Mouse (Mus musculus) retina, postnatal 7 days (tissue): Measurements from ENCODE around the gene Prcd.
"Not testable (repeated sequence)": the region's sequence is repeated elsewhere in the genome, so short reads cannot be mapped to it uniquely, and the experiment has no call there.

Source experiments
- DNase-seq: peaks from one replicate; pipeline ENCODE4 v3.0.0-alpha.2; 2012; ENCODE audit warnings: low read depth, low spot score

Prcd gene

DNA sequence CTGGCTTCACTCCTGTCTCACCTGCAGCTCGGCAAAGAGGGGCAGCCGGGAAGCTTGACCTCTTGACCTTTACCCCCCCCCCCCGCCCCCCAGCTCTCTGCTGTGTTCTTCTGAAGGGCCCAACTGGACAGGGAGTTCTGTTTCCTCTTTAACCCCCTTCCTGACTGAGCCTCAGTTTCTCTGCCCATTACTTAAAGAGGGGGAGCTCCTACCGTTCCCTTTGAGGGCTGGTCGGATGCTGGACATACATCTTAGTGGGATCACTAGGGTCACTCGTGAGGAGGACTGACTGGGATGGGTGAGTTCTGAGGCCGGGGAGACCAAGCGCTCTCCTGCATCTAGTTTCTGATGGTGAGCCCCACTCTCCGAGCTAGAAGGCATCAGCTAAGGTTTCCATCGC is at the start of gene Prcd:
TSS of gene Prcd (plus strand) at position 301 of the 400 bp plus-strand sequence.
- no peak for DNase-seq

DNA sequence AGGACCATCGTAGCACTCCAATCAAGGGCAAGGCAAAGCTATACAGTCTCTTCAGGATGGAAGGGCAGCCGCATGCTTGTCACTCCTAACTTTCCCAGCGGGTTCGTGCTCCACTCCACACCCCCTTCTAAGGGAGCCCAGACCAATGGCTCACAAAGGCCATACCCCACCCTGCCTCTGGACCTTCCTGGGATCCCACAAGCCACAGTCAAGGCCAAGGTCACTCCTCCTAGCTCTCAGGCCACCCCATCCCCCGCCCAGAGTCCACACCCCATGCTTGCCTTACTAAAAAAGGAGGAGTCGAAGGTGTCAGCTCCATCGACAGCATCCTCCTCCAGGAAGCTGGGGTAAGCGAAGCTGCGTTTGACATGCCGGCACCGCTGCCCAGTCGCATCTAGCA is 49.2 kb upstream of the Prcd start:
- no peak for DNase-seq

DNA sequence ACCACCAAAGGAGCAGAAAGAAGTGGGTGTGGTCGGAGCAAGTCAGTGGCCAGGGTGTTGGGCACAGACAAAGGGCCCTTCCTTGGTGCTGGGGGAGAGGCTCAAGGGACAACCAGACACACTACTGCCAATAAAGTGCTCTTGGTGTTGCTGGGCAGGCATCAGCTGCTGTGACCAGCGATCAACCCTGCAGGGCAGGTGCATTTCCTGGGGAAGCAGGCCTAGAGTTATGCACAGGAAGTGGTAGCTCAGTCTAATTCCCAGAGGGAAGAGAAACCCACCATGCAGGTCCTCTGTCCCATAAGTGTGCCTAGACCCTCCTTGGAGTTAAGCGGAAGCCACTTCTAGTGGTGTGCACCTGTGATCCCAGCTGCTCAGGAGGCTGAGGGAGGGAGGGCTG is 45.6 kb upstream of the Prcd start:
- DNase-seq = no peak

DNA sequence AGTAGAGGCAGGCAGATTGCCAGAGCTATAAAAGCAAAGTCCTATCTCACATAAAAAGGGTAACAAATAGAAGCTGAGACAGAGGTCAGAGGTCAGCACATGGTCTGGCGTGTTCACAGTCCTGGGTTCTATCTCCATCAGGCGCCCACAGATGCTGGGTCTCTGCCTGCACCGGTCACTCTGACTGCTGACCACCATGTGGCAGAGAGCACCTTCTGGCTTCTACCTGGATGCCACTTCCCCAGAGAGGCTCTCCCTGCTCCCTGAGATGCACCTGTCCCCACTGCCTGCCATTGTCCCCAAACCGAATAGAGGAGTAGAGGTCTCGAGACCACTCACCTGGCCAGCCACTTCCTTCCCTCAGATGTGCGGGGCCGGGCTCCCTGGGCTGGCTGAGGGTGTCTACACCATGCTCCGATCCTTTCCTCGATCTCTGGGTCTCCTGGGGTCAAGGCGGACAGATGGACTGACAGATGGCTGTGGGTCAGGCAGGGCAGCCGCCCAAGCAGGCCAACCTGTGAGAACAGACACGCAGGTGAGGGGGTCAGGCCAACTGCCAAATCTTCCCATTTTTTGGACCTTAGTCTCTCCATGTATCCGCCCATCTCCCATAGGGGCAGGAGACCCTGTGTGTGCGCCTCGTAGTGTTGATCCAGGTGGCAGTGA is 43.2 kb upstream of the Prcd start:
- no peak for DNase-seq

DNA sequence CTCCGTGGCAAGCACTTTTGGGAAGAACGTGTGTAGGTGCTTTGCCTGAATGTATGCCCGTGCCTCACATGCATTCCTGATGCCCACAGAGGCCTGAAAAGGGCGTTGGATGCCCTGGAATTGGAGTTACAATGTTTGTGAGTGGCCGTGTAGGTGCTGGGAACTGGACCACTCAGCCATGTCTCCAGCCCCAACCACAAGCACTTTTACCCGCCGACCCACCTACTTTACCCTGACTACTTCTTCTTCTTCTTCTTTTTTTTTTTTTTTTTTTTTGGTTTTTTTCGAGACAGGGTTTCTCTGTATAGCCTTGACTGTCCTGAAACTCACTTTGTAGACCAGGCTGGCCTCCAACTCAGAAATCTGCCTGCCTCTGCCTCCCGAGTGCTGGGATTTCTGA is 42.2 kb upstream of the Prcd start:
- DNase-seq = not testable (repeated sequence)

DNA sequence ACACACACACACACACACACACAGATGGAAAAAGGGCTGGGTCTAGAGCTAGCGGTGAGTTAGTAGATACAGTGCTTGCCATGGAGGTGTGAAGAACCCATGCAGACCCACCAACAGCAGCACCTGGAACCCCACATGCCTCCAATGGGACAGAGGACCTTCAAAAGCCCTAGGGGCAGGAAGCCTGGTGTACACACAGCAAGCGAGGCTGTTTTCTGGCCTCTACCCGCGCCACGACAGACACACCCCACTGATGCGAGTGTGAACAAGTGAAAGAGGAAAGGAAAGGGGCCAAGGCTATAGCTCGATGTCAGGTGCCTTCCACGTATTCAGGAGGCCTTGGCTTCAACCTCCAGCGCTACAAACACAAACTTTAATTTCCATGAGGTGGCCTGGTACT is 41.5 kb upstream of the Prcd start:
- no peak for DNase-seq

DNA sequence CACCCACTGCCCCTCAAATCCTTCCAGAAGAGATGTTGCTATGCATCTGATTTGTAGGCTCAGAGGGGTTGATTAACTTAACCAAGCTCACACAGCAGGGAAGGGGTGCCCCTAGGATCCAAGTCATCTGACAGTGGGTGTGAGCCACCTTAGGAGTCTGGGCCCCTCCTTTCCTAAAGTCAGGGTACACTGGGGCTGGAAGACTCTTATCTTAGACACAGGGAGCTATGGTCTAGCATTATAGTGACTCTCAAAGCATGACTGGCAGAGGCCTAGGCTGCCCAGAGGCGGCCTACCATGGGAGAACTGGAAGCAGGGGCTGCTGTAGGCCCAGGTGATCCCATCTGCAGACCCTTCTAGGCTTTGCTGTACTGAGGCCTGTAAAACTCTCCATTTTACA is 40.8 kb upstream of the Prcd start:
- DNase-seq = no peak

DNA sequence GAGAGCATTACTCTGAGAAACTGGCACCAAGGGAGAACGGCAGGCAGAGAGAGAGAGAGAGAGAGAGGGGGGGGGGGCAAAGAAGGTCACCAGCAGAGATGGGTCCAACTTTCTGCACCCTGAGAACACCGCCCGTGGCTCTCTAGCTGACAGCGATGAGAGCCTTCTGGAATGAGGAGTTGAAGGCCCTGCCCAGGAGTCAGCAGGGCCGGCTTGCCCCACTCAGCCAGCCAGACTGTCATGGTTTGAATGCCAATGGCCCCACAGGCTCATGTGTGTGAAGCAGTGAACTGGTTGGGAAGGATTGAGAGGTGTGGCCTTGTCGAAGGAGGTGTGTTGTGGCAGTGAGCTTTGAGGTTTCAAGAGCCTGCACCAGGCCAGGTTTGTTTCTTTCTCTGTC is 40.1 kb upstream of the Prcd start:
- no peak for DNase-seq

DNA sequence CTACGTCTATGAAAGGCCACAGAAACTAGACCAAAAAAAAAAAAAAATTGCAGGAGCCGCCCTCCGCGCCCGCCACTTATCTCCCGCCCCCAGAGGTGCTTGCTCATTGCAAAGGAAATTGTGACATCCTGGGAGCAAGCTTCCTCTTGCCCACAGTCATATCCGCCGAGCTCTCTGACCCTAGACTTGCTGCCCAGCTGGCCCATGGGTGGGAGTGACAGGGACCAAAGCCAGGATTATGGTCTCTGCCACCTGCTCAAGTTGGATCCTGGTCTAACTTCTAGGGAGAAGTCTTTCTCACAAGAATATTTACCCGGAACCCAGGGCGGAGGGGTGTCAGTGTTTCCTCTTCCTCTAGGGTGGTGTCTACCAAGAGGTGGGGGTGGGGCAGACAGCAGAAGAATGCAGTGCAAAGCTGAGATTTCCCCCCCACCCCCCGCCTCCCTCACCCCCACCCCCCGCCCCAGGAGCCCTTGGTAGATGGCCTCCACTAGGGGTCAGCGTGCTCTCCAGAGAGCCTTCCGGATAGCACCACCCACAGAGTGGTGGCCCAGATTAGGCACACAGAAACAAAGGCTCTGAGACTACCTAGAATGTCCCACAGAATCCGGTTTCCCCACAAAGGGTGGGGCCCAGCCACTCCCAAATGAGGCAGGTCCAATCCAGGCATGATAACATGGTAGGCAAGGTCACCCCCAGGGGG is 37.4 kb upstream of the Prcd start:
- DNase-seq = no peak

DNA sequence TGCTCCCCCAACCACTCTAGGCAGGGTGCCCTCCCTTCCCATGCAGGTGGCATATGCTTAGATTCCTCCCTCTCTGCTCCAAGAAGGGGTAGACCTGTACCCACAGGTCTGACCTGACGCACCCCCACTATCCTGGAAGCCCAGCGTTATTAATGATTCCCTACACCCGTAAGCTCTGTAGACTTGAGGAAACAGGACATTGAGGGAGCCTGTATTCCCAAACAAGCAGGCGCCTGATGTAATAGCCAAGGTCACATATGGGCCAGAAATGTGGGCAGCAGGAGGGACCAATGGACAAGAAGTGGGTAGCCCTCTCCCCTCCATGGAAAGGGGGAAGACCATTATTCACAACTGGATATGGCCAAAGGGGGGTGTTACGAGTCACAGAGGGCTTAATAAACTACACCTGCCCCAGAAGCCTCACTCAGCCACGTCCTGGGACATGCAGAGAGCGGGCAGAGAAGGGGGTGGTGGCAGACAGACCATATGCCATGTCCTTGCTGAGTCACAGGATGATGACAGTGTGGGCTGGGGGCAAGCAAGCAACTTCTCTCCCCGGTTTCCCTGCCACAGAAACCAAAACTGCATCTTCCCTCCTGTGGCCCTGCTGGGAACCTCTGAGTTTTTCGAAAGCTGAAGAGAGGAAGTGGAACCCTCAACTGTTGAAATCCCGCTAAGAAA is 36.8 kb upstream of the Prcd start:
- DNase-seq = no peak

DNA sequence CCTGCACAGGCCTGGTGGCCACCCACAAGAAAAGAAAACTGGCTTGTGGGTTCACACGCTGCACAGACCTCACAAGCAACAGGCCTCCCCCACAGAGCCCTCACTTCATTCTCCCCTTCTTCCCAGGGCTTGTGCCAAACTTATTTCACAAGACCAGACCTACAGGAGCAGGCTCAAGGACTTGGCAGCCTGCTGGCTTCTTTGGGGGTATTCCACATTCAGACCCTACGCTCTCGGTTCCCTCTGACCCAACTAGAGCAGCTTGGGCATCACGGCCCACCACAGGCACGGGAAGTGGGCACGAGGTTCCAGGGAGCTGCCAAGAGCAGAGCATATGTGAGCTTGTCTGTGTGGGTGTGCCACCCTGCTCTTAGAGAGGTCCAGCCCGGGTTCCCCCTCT is 35.7 kb upstream of the Prcd start:
- DNase-seq = no peak

DNA sequence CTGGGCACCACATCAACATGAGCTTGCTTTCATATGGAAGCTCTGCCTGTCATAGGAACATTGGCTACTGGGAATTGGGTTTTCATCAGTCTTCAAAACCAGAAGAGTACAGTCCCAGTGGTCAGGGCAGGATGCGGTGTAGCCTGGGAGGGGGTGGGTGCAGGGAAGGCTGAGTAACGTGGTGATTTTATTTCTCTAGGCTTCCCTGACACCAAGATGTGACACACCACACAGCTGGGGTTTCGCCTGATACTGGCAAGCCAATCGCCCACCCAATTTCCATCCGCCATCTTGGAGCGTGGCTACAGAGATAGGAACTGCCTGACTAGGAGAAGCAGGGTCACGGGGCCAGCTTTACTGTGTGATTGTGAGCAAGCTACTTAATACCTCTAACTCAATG is 34.7 kb upstream of the Prcd start:
- DNase-seq = no peak

DNA sequence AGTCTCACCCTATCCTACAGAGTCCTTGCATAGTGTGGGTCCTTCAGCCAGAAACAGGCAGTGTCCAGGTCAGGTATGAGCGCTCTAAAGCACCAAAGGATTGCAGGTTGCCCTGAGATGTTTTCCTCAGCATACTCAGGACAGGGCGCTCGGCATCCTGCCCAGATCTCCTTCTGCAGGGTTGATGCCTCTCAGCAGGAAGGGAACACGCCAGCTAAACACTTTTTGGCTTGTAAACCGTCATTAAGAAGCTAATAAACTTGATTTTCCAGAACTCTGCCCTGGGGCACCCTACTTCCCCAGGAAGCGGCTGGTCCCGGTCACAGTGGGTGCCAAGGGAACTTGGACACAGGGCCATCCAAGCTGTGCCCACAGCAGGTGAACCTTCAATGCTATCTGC is 34.2 kb upstream of the Prcd start:
- DNase-seq = no peak

DNA sequence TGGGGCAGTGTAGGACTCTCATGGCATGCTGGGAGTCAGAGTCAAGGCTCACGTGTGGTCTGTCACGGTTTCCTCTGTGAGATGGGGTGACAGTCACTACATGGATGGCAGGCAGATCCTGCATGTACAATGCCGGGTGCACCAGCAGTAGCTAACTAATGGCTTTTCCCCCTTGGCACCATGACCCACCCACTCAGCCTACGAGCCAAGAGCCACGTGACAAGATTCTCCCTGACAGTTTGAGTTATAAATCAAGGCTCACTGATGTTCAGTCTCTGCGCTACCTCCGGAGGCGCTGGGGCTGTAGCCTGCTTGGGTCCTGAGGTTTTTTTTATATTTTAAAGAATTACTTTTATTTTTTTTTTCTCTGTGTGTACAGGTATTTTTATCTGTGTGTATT is 33.8 kb upstream of the Prcd start:
- DNase-seq = no peak

DNA sequence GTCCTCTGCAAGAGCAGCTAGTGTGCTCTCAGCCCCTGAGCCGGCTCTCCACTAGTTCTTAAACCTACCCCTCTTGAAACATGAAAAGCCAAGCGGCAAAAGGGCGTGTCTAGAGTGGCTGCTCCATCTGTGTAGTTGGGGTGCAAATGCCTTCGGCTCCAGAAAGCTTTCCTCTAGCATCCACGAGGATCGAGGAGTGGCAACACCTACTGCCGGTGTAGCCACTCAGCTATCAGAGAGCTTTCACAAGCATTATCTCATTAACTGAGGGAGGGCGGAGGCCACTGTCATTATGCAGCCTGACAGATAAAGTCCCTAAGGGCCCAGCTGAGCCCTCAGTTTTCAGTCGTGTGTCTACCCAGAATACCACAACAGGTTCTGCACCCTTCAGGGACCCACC is 33.3 kb upstream of the Prcd start:
- no peak for DNase-seq

DNA sequence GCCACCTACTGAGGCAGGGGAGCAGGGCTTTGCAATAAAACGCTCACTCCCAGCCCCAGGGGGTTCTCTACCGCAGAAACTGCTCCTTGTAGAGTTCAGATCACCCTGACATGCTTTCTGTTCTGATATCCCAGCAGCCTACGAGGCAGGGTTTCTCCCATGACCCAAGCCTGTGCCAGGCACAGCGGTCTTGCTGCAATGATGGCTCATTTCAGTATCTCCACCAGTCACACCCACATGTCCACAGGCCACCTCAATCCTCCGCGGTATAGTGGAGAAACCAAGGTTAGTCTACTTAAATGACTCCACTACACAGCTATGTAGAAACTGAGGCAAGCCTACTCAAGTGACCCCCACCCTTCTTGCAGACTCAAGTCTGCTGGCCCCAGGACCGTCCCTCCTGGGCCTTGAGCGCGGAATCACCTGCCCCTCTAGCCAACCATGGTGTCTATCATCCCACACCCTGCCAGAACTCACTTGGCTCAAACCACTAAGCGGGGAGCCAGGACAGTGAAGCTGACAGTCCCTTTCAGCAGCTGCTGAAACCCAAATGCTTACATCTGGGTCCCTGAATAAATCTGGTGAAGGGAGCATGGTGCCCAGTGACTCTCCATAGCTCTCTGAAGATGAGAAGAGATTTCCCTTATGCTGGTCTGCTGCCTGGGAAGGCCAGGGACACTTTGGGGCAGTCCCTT is 32.6 kb upstream of the Prcd start:
- no peak for DNase-seq

DNA sequence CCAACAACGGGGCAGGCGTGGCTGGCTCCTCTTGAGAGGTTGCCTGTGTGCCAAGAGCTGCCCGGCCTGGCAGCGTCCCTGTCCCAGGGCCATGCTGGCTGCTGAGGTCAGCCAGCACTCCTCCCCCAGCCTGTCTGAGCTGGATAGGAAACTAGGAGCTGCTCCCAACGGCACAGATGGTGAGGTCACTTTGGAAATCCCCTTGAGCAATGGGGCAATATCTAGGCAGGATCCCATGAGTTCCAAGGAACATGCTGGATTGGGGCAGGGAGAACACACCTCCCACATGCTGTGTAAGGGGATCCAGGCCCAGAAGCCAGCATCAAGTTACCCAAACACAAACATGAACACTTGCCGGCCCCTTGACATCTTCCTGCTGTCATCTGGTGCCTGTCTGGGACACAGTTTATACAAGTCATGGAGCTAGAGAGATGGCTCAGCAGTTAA is 32.1 kb upstream of the Prcd start:
- DNase-seq = no peak

DNA sequence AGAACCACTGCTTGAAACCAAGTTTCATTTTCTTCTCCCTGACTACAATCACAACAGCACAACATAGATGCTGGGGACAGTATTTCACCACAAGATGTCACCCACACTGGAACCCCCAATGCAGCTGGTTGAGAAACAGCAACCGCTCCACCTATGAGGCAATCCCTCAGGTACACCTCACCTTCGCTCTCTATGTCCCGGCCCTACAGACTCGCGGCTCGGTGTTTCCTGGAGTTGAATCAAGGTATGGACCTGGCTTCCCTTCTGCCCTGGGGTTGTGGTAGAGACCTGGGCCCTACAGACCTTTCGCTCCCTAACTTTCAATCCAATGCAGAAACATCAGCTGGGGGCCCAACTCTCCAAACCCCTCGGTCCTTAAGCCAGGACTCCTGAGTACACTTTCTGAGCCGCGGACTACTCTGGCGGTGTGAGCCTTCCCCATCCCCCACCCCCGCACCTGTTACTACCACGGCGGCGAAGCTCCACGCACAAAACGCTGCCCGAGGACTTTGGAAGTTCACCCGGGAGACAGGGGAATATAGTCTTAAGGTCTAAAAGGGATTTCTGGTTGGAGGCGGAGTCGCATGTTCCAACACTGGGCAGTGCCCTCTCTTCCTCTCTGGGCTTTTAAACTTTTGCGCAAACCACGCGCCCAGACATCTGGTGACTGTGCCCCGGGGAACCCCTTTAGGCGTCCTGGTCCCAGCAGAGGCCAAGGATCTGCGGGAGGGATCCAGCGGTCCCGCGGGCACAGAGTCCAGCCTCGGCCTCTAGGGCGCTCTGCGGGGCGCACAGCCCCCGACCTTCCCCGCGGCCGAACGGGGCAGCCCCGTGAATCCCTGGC is 29.8 kb upstream of the Prcd start:
- DNase-seq = no peak

DNA sequence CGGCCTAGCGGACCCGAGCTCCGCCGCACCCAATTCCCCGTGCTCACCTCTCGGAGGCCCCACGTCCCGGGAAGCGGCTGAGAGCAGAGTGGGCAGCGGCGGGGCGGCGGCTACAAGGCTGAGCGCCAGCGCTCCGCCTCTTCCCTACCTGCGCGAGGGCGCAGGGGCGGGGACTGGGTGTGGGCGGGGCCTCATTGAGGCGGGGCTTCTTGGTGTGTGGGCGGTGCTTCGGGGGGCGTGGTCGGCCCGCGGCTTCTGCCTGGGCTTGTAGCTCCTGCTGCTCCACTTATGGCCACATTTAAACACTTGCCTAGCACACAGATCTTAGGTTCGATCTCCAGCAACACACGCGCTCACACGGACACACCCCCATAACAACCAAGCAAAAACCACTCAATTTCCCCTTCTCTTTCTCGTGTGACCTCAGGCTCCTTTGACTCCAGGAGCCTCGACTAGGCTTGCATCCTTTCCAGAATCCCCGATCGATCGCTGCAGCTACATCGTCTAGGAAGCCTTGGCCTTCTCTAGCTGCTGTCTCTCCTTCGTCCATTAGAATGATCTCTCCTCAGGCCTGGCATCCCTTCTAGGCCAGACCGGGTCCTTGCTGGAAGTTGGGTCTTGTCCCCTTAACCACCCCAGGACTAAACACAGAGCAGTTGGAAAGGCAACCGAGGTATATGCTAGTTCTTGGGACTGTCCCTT is 29.1 kb upstream of the Prcd start:
- peak; percentile 75 for DNase-seq

DNA sequence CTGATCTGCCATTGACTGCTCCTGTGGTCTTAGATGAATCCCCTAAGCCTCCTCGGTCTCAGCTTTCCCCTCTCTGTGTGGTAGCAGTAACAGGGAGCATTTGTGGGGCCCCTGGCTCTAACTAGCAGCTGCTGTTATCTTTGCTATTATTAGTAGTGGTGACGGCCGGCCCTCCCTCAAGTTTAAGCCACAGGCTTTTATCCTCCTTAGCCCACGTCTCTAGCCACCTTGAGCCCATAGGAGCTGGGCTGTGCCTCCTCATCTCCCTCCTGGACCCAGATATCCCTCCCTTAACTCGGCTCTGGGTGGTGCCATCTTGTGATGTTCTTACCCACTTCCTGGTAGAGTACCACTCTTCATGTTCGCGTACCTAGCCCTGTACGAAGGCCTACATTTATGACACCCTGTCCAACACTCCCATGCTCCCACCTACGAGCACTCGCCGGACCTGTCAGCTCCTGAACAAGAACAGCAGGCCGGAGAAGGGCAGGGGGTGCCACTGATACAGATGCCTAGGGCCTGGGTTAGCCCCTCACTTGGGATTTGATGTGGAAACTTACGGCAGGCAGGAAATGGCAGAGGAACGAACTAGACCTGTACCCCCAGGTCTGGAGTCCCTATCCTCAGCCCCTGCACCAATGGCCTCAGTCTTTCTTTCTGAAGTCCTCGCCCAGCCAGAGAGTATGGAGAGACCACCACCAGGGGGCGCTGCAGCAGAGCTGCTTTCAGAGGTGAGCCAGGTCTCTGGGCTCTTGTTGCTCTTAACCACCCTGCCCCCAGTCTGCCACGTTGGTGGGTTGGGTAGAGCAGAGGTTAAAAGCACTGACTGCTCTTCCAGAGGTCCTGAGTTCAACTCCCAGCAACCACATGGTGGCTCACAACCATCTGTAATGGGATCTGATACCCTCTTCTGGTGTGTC is 28.0 kb upstream of the Prcd start:
- DNase-seq = no peak
